ENCODE assay signal across 18 mouse cellular contexts in the genomic region with DNA sequence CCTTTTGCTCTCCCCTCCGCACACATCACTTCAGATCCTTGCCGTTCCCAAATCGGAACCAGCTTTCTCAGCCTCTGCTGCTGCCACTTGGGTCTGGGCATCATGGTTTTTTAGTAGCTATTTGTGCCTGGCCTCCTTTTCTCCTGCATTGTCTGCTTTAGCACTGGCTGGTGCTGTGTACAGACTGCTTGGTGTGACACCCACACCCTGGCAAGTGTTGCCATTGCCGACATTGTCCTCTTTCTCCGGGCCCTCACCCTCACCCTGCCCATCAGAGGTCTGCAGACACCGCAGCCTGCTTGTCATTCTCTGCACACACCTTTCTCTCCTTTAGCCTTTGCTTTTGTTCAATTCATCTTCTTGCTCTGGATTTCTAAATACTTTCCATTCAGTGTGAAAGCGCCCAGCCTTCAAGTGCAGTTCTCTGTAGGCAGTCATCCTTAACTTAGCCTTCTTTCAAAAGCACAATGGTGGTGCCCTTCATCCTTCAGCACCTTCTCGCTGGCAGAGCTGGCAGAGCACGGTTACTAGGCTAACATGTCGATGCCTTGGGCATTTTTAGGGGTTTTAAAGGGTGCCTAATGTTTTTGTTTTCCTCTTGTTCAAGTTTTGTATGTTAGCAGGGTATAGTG. TPM values are rescaled to one million over a fixed set of nuclear protein-coding genes. Genes with fewer than 3 reads are reported as not detected.
A peak's percentile ranks its signal among the peaks of the same experiment; 100 is the strongest.
DNase-seq lines count a peak whose midpoint lies in the region; ATAC-seq and TF ChIP-seq lines count a peak whose summit lies in the region.
"Had no signal": no experiment of that assay in that cellular context is flagged by ENCODE, and none has a peak within 500 bp of the region (broad histone marks: within the 10 kb centered on the region; RNA-seq: fewer than 3 reads in every experiment).

No protein-coding gene starts in this region.

- H3K4me2 ChIP-seq in midbrain, embryonic 11.5 days = no peak overlapping the region
- H3K4me2 ChIP-seq: liver, embryonic 13.5 days had no signal

- no peak for TF ChIP-seq CTCF in olfactory bulb, adult 2 months (IDR thresholded peaks at IDR 0.05; ENCODE audit: insufficient read depth, low read depth, low read length)

- H3K4me1 ChIP-seq in megakaryocyte, embryonic 14.5 days = peaks cover 19% of the 10 kb centered on the region
- no peaks in the 10 kb centered on the region for H3K4me1 ChIP-seq in midbrain, embryonic 11.5 days (ENCODE audit: control insufficient read depth, insufficient read depth, low read length)
- H3K4me1 ChIP-seq in olfactory bulb, adult 2 months (ENCODE audit: control insufficient read depth, insufficient read depth, low read length) = peaks cover 7% of the 10 kb centered on the region; the same call in 1 of the 2 replicates
- H3K4me1 ChIP-seq: embryonic facial prominence, embryonic 10.5 days had no signal

- peak overlapping the region; percentile 38 for H3K4me3 ChIP-seq in megakaryocyte, embryonic 14.5 days (replicated peaks)
- H3K4me3 ChIP-seq in midbrain, embryonic 11.5 days (ENCODE audit: low read depth, low read length) = no peak overlapping the region
- no peak overlapping the region for H3K4me3 ChIP-seq in olfactory bulb, adult 2 months (ENCODE audit: insufficient read depth, low read depth, low read length)
- H3K4me3 ChIP-seq: embryonic facial prominence, embryonic 10.5 days; heart, embryonic 10.5 days; liver, embryonic 13.5 days had no signal

- no peaks in the 10 kb centered on the region for H3K9me3 ChIP-seq in megakaryocyte, embryonic 14.5 days
- H3K9me3 ChIP-seq in midbrain, embryonic 11.5 days (ENCODE audit: control insufficient read depth, low read length) = no peaks in the 10 kb centered on the region
- H3K9me3 ChIP-seq: embryonic facial prominence, embryonic 10.5 days; heart, embryonic 10.5 days; liver, embryonic 13.5 days had no signal

- H3K9ac ChIP-seq in midbrain, embryonic 11.5 days (ENCODE audit: low read length) = no peak overlapping the region
- H3K9ac ChIP-seq: liver, embryonic 13.5 days had no signal

- intact Hi-C loops in left cerebral cortex, postnatal 10 days (cut with DNase I) = no loop called here

- peak; percentile 83 for ATAC-seq in frontal cortex, adult (ENCODE audit: low TSS enrichment)
- ATAC-seq in megakaryocyte, adult 5-6 weeks (ENCODE audit: poor library complexity, severe bottlenecking) = no peak
- ATAC-seq in midbrain, embryonic 11.5 days (ENCODE audit: low FRiP score) = peak; percentile 52; the same call in 1 of the 2 replicates

- peaks cover 100% of the 10 kb centered on the region for H3K36me3 ChIP-seq in megakaryocyte, embryonic 14.5 days (replicated peaks; ENCODE audit: low read length)
- no peaks in the 10 kb centered on the region for H3K36me3 ChIP-seq in midbrain, embryonic 11.5 days (ENCODE audit: control insufficient read depth, insufficient read depth, low read length)

- TF ChIP-seq POLR2A in olfactory bulb, adult 2 months (IDR thresholded peaks at IDR 0.05; ENCODE audit: insufficient read depth, low read depth, low read length) = no peak

- H3K27ac ChIP-seq in midbrain, embryonic 11.5 days (ENCODE audit: low read depth, low read length) = no peak overlapping the region
- H3K27ac ChIP-seq in olfactory bulb, adult 2 months (ENCODE audit: insufficient read depth, low read depth, low read length) = peak overlapping the region; percentile 17; the same call in 1 of the 2 replicates
- H3K27ac ChIP-seq: embryonic facial prominence, embryonic 10.5 days; heart, embryonic 10.5 days; liver, embryonic 13.5 days; stomach, postnatal 0 days had no signal

- no peak for DNase-seq in frontal cortex, adult 2 months (ENCODE audit: extremely low spot score in 1 of 2, low spot score in 1 of 2)
- no peak for DNase-seq in midbrain, embryonic 11.5 days (ENCODE audit: low spot score, missing footprints)
- DNase-seq in left cerebral cortex, postnatal 10 days (ENCODE audit: extremely low spot score in 1 of 2, low spot score in 2 of 2) = no peak
- DNase-seq: cerebellum, adult 11 months; cerebellum, postnatal 36 days; gastrocnemius, postnatal 25 days; heart, postnatal 14 days; kidney, adult 11 months; kidney, postnatal 36 days; liver, embryonic 13.5 days; thymus, postnatal 36 days had no signal

- WGBS in midbrain, embryonic 11.5 days = 82% methylated on average over 10 of the region's 10 CpGs
- 45% methylated on average over 10 of the region's 10 CpGs for WGBS in olfactory bulb, adult 2 months

- H3K27me3 ChIP-seq in megakaryocyte, embryonic 14.5 days (replicated peaks) = no peaks in the 10 kb centered on the region
- no peaks in the 10 kb centered on the region for H3K27me3 ChIP-seq in midbrain, embryonic 11.5 days (ENCODE audit: control insufficient read depth, insufficient read depth, low read length)
- H3K27me3 ChIP-seq: liver, embryonic 13.5 days had no signal

RNA-seq across cellular contexts. Expression of a gene that starts 29.5 kb away (rescaled TPM):
- 41.7 and 51.2 TPM in 2 replicates for polyA plus RNA-seq in frontal cortex, adult 2 months (2012; rRNA removed)
- 3.7 and 8.6 TPM in 2 replicates for polyA plus RNA-seq in megakaryocyte, embryonic 14.5 days (2012; ENCODE audit: insufficient read depth, low replicate concordance)
- total RNA-seq in megakaryocyte, adult 5-6 weeks (2015) = 25.7 and 32.3 TPM in 2 replicates
- total RNA-seq in megakaryocyte, adult 5-6 weeks (2017) = 30.0 and 31.3 TPM in 2 replicates
- 36.8 and 43.6 TPM in 2 replicates for polyA plus RNA-seq in midbrain, embryonic 11.5 days (2014; fragmentation: Nextera tagmentation; extraction: Ambion mirVana)
- not detected in 2 replicates for polyA plus RNA-seq in olfactory bulb, adult 2 months (2012; ENCODE audit: insufficient read depth, insufficient read length, low replicate concordance, missing spikeins)
- 10 to 100 TPM; 30.7 to 34.9 TPM for total RNA-seq in left cerebral cortex, postnatal 10 days (2021)

RNA-seq across cellular contexts. Expression of a gene that starts 39.8 kb away (rescaled TPM):
- 20.2 and 21.3 TPM in 2 replicates for polyA plus RNA-seq in frontal cortex, adult 2 months (2012; rRNA removed)
- 0.44 TPM in 1 of 2 replicates, not detected in the other for polyA plus RNA-seq in megakaryocyte, embryonic 14.5 days (2012; ENCODE audit: insufficient read depth, low replicate concordance)
- 12.9 and 17.3 TPM in 2 replicates for total RNA-seq in megakaryocyte, adult 5-6 weeks (2015)
- 10.0 and 11.2 TPM in 2 replicates for total RNA-seq in megakaryocyte, adult 5-6 weeks (2017)
- 4.4 and 5.2 TPM in 2 replicates for polyA plus RNA-seq in midbrain, embryonic 11.5 days (2014; fragmentation: Nextera tagmentation; extraction: Ambion mirVana)
- polyA plus RNA-seq in olfactory bulb, adult 2 months (2012; ENCODE audit: insufficient read depth, insufficient read length, low replicate concordance, missing spikeins) = not detected in 2 replicates
- total RNA-seq in left cerebral cortex, postnatal 10 days (2021) = 10 to 100 TPM; 60.0 to 63.3 TPM

RNA-seq across cellular contexts. Expression of a gene that starts 54.7 kb away (rescaled TPM):
- polyA plus RNA-seq in frontal cortex, adult 2 months (2012; rRNA removed) = 4.7 and 4.8 TPM in 2 replicates
- 1.2 TPM in 1 of 2 replicates, not detected in the other for polyA plus RNA-seq in megakaryocyte, embryonic 14.5 days (2012; ENCODE audit: insufficient read depth, low replicate concordance)
- 17.1 and 17.5 TPM in 2 replicates for total RNA-seq in megakaryocyte, adult 5-6 weeks (2015)
- total RNA-seq in megakaryocyte, adult 5-6 weeks (2017) = 16.4 and 17.7 TPM in 2 replicates
- polyA plus RNA-seq in midbrain, embryonic 11.5 days (2014; fragmentation: Nextera tagmentation; extraction: Ambion mirVana) = 121 and 126 TPM in 2 replicates
- not detected in 2 replicates for polyA plus RNA-seq in olfactory bulb, adult 2 months (2012; ENCODE audit: insufficient read depth, insufficient read length, low replicate concordance, missing spikeins)
- total RNA-seq in left cerebral cortex, postnatal 10 days (2021) = 1 to 10 TPM; 5.9 to 6.0 TPM

Comparison
In these comparisons a context has a peak if more than half of its experiments do, and no peak if none do; other contexts are left out.
1. RNA of a gene that starts 54.7 kb away (polyA plus RNA-seq): 121 to 126 TPM in midbrain, embryonic 11.5 days; 4.7 to 4.8 TPM in frontal cortex, adult 2 months, 1.2 TPM in megakaryocyte, embryonic 14.5 days and not detected in olfactory bulb, adult 2 months; every median in the first group is over 10 times any median in the second.